Mouse (Mus musculus) right cerebral cortex, adult 18-20 months (tissue): ENCODE measurements around the gene Nfkbie.

Experiments used
- DNase-seq: peaks from one replicate; pipeline ENCODE4 v3.0.0; 2022; ENCODE audit warnings: mixed read lengths

The Nfkbie gene

DNA sequence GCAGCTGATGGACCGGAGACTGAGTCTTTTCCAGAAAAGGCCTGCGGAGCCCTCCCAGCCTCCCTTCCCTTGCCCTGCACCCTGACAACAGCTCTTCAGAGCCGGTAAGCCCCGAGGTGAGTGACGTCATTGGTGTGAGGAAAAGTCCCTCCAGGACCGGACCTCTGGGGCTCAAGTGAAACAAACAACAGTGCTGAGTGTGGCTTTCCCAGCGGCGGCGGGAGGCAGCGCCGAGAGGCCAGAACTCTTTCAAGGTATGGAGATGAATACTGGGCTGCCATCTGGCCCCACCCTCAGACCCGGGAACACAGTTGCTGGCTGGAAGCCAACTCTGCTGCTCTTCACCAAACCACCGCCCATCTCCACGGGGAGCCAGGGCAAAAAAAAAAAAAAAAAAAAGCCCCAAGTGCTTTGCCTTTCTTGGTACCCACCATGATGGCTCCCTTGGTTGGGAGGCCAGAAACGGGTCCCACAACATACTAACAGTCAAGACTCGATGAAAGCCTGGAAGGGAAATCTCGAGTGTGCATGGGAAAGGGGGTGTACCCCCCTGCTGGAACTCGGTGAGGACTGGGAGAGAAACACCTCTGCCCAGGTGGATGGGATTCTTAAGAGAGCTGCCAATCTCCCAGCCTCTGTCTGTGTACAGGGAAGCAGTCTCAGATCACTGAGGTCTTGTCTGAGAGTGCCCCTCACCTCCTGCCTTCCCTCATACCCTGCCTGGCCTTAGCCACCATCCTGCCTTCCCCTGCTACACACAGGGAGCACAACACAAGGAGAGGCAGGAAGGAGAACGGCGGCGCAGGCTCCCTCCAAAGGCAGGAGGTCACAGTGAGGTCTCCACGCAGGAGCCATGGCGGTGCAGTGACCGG, 11.3 kb upstream of the Nfkbie start:
- no peak for DNase-seq

DNA sequence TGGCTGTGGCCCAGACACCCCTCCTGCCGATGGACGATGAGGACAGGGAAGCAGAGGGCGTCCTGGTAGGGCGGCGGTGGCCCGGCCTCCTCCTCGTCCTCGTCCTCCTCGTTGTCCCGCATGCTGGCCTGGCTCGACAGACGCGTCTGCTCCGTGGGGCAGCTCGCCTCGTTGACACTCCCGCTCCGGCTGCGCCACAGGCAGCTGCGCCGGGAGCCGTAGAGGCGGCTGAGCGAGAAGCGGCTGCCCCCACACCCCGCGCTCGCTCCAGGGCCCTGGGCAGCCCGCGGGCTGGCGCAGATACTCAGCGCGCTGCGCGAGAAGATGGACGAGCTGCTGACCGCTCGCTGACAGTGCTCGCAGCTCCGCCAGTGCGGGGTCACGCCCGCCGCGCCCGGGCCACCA, 10.6 kb upstream of the Nfkbie start:
- DNase-seq, result peak; percentile 33

DNA sequence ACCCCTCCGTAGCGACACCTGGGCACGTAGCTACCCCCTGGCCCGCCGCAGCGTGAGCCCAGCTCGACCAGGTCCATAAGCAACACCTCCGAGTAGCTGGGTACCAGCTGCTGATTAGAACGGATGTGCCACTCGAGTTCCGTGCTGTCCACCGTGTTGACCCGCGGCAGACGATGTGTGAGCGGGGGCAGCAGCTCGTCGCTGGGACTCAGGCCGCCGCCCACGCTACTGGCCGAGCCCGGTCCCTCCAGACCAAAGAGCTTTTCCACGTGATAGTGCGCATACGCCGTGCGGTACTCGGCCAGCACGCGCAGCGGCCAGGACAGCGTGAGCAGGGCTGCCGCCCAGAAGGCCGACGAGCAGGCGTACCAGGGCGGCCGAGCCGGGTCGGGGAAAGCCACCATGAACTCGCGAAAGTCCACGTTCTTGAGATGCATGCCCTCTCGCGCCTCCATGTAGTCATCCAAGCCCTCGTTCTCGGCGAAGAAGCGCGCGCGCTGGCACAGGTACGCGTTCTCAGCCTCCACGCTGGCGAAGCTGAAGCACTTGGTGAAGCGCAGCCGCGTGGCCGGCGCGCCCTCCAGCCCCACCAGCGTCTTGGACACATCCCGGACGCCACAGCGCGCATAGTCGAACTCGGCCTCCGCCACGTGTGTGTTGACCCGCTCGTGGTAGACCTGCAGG, 10.1 kb upstream of the Nfkbie start:
- no peak for DNase-seq

DNA sequence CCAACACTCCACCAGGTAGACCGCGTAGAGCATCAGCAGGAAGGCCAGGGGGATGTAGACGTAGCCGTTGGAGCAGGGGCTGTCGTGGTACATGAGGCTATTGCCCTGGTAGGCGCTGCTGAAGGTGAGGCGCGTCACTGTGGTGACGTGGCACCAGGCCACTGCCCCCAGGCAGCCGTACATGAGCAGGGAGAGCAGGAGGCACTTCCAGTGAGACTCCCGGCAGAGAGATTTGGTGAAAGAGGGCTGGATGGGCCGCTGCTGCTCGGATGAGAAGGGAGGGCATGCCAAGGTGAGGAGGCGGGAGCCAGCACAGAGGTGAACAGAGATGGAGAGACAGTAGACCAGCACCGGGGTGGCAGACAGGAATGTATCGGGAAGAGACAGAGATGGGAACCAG, 8.6 kb upstream of the Nfkbie start:
- no peak for DNase-seq

DNA sequence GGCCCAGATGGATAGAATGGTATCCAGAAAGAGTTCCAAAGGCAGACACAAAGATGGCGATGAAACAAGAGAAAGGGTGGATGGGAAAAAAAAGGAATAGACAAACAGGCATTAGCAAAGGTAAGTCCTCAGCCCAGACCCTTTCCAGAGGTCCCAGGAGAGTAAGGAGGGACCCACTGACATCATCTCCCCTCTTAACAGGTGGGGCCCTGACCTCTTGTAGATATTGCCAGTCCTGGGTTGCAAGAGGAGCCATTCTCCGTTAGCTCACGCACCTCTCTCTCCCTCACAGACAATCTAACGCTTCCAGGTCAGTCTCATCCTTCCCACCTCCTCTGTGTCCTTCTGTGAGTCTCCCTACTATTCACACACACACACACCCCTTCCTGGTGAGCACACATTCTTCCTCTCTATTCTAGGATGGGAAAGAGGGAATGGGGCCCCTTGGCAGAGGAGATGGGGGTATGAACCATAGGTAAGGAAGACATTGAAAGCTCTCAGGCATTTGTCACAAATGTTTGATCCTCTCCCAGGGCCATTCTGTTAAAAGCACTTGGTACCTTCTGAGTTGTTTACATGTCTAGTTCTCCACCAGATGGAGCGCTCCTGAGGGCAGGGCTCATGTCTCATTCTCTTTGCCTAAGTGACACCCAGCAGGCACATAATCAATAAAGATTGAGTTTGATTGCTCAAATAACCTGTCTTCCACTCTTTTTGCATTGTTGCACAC, 7.9 kb upstream of the Nfkbie start:
- no peak for DNase-seq

DNA sequence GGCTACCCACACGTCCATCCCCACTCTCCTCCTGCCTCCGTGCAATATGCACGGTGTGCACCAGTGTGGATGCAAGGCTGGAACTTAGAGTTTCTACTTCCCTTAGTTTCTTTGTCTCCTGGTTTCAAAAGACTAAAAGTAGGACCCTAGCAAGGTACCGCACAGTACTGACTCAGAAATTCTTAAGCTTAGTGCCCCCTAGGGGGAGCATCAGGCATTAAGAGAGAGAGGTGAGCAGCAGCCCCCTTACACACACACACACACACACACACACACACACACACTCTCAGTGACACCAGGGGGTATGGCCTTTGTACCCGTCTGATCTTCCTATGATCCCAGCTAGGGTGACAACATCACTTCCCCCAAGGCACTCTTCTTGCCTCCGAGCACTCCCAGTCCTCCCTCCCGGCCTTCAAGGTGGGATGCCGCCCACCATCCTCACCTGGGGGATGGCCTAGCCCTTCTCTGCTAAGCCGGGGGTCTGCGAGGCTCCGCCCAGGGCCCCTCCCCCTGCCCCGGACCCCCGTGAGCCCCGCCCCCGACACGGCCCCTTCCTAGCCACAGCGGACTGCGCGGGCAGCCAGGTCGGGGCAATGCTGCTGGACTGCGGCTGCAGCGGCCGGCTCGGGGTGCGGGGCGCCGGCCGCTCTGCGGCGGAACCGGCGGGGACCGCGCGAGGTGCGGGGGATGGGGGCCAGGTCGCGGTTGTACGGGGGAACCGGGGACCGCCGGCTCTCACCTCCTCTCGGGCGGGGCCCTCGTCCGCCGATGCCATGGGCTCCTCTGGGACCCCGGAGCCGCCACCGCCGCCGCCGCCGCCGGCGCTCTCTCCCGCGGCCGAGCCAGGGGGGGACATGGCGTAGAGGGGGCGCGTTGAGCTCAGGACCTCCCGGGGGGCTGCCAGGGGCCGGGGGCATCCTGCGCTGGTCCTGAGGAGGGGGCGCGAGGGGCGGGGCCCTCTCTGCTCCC, 6.7 kb upstream of the Nfkbie start:
- DNase-seq, result peak; percentile 78

DNA sequence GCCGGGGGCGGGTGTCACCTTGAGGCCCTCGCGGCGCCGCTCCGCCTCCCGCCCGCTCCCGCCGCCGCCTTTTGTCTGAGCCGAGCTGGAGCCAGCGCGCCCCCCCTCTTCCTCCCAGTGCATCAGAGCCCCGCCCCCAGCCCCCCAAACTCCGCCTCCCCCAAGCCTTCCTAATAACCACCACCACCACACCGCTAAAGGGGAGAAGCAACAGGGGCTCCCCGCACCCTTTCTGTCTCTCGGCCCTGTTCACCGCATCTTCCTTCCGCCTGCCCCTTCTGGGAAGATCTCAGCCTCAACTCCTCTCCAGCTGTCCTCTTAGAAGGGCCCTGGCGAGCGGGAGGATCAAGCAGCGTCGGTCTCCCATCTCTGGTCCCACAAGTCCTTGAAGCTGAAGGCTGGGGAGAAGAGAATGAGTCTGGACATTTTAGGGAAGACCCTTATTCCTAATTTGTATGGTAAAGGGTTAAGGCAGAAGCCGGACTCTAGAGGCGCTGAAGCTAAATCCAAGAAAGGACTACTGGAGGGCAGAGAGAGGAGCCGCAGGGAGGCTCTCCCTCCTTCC, 5.8 kb upstream of the Nfkbie start, which contains the start of gene Tmem151b:
Gene Tmem151b, minus strand, starts transcription at position 61 of the 565 bp plus-strand sequence.
- DNase-seq, result peak; percentile 71

DNA sequence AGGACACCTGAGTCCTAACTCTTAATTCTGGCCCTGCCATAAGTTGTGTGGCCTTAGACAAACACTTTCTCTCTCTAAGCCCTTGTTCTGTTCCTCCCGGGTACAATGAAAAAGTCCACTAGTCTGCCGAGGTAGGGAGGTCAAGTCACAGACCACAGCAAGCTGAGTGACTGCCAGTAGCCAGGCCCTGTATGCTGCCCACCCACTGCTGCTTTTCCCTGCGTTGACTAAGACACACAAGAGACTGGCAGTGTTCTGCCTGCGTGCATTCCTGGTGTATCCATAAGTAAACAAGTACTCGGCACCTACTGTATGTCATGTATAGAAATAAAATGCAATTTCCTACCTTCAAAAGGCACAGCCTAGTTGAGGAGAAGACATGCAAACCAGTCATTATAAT, 5.2 kb upstream of the Nfkbie start:
- no peak for DNase-seq

DNA sequence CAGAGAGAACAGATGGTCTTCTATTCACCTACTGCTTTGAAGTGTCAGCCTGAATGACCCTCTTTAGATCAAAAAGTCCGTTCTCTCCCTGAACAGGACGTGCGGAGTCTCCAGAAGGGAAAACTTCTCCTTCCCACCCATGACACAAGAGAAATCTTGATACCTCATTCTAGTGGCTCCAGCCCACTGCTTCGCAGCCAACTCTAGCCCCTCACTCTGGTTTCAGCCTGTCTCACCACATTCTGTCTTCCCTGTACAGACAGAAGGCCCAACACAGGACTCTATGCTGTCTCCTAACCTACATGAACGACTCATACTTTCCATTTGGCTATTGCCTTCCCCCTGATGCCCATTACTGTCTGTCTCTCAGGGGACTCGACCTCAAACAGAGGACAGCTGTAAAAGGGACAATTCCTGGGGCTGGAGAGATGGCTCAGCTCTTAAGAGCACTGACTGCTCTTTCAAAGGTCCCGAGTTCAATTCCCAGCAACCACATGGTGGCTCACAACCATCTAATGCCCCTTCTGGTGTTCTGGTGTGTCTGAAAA, 4.2 kb upstream of the Nfkbie start:
- no peak for DNase-seq

DNA sequence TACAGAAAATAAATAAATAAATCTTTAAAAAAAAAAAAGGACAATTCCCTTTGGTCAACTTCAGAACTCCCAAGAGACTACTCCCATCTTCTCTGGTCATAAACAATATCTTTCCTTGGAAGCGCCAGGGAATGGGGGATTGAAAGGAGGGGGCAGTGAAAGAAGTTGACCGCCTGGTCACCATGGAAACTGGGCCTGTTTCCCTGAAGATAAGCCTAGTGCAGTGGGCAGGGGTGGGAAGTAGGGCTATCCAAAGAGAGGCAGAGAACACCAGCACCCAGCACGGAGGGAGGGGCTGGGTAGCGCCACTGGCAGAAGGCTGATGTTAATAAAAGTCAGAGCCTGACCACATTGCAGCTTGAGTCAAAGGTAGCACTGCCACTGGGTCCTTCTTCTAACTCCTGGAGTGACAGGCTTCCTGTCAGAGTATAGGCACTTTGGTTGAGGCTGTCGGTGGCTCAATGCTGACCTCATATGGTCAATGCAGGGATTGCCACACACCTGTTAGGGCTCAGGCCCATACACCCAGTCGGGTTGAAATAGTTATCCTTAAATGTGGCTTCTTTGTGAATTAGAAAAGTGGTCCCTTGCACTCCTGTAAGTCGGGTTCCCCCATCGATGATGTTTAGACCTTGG, 3.6 kb upstream of the Nfkbie start:
- DNase-seq, result peak; percentile 75

DNA sequence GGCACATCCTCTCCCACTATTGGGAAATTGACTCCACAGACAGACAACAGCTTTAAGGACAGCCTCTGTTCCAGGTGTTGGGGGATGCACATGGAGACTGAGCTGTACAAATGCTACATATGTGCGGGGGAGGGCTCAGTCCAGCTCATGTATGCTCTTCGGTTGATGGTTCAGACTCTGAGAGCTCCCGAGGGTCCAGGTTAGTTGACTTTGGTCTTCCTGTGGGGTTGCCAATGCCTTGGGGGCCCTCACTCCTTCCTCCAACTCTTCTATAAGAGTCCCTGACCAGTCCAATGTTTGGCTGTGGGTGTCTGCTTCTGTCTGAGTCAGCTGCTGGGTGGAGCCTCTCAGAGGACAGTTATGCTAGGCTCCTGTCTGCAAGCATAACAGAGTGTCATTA, 2.4 kb upstream of the Nfkbie start:
- DNase-seq, result no peak

DNA sequence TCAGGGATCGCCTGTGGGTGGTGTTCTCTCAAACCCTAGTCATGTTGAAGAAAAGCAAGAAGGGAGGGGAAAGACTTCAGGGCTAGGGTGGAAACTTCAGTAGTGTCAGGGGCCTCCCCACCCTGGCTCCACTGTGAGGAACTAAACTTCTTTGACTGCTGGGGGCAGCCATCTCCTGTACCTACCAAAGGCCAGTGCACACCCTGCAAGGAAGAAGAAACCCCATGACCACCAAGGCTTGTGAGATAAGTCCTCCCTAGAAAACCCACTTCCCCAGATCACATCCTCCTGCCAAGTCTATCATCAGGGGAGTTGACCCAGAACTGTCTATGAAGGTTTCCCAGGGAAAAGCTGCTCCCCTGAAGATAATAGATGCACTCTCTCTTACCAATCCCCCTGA, 1.1 kb upstream of the Nfkbie start:
- no peak for DNase-seq

DNA sequence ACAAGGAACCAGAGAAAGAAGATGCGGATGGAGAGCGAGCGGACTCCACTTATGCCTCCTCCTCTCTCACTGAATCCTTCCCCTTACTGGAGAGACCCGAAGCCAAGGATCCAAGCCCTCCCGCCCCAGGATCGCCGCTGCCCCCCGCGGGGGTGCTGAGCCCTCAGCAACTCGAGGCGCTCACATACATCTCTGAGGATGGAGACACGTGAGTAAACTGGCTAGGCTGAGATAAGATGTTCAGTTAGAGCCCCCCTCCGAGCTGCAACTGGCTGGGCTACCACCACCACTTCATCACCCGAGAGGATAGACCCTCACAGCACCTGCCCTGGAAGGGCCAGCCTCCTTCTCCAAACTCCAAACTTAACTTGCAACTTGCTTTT, 595 bp downstream of the Nfkbie start:
- DNase-seq, result no peak

DNA sequence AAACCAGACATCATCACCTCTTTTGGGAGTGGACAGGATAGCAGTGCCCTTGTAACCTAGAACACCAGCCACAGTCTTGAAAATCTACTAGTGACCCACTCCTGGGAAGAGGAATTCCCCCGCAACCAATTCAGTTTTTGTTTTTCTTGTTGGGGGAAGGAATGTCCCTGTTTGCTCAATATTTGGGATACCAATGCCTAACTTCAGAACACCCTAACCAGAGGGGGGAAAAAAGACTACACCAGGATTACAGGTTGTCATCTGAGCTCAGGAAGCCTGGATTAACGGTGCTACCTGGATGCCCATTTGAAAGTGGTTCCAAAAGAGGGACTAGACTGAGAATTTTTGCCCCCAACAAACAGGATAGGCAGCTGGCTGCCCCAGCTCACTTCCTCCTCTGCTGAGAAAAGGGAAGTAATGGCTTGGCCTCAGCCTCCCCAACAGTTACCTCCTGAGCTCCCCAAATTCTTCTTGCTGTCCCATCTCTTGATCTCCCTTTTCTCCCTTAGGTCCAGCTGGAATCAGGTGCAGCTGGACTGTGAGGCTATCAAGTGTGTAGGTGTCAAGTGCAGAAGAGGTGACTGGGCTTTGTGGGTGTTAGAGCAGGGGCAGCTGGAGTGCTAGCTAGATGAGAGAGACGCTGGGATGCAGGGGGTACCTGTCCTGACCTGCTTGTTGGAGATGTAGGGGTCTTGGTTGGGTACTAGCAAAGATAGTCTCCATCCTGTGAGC, 1.2 kb downstream of the Nfkbie start:
- no peak for DNase-seq

DNA sequence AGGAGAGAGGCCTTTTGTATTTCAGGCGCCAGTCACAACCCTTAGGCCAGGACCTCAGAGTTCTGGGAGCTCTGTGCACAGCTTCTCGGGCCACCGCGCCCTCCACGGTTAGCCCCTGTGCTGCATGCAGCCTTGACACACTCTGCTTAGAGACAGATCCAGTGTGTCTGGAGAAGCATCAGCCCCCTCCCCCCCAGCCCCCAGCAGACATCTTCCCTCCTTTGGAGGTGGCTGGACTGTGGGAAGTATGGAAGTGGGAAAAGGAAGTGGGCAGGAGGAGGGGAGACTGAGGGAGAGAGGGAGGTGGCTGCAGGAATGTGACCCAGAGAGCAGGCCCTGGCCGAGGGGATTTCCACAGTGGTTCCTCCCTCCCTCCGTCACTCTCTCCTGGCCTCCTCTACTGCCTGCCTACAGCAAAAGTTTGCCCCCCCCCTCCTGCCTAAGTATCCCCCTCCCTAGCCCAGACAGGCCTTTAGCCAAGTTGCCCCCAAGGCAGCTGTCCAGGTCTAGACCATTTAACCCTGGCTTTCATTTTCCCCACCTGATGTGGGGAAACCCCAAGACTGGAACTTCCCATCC, 1.8 kb downstream of the Nfkbie start:
- no peak for DNase-seq

DNA sequence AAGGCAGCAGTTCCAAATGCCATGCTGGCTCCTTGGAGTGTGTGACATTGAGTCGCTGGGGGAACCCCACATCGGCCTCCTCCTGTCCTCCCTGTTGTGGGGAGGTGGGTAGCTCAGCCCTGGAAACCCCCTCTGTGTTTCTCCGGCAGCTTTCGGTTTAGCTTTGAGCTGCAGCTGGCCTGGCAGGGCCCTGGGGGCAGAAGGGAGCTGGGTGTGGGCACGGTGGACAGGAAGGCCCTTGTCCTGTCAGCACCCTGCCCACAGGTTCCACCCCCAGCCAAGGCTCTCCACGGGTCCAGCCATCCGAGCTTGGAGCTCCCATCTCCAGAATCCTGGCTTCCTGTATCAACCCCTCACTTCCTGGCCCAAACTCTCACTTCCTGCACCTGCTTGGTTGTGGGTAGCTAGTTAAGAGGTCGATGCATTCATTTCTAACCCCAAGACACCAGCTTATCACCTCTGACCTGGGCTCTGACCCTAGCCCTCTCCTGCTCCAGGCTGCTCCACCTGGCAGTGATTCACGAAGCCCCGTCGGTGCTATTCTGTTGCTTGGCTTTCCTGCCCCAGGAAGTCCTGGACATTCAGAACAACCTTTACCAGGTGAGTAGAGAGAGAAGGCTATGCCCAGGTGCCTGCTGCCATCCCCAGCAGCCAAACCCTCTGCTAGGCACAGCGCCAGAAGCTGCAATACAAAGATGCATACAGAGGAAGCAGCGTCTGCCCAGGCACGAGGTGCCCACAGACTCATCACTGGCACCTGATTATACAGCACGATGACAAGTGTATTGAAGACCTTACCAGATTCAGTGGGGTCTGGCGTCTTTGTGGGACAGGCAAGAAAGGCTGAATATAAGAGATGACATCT, 2.7 kb downstream of the Nfkbie start:
- no peak for DNase-seq

DNA sequence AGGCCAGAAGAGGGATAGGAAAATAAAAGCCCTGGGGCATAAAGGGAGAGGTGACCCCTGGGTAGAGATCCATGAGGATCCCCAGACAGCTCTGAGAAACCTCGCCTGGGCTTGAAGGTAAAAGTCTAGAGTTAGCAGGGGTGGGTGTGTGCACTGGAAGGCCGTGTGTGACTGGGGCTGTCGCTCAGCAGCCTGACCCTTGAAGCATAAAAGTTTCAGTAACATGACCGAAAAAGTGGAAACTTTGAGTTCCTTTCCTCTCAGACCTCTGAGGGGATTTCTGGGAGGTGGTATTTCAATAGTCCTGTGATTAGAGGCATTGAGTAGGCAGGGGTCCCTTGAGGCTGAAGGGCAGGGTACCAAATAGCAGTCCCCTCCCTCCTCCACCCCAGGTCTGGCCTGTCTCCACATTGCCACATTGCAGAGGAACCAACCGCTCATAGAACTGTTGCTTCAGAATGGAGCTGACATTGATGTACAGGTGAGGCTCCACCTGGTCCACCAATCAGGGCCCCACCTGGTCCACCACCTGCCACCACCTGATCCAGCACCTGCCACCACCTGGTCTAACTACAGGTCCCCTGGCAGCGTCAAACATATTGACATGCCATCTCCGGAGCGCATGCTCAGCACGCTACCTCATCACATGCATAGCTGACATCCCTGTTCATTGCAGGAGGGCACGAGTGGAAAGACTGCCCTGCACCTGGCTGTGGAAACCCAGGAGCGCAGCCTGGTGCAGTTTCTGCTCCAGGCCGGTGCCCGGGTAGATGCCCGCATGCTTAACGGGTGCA, 4.4 kb downstream of the Nfkbie start:
- DNase-seq, result no peak

DNA sequence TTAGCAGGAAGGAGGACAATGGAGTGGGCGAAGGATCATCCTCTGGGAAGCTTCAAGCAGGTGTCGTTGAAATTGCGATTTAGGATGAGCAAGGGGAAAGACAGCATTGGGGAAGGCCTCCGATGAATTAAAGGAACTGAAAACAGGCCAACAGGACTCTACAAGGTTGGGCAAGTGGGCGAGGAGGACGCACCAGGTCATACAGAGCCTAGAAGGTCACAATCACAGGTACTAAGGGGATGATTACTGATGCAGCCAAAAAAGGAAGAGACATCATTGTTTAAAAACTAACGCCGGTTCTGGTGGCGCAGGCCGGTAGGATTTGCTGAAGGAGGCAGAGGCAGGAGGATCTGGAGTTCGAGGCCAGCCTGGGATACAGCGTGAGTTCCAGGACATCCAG, 7.7 kb downstream of the Nfkbie start:
- no peak for DNase-seq
